Mouse (Mus musculus) right cerebral cortex, adult 18-20 months (tissue): ENCODE data around the gene 1700080O16Rik.

Experiments
- DNase-seq: peaks from one replicate; pipeline ENCODE4 v3.0.0; 2022; ENCODE audit warnings: mixed read lengths

The 1700080O16Rik gene

DNA sequence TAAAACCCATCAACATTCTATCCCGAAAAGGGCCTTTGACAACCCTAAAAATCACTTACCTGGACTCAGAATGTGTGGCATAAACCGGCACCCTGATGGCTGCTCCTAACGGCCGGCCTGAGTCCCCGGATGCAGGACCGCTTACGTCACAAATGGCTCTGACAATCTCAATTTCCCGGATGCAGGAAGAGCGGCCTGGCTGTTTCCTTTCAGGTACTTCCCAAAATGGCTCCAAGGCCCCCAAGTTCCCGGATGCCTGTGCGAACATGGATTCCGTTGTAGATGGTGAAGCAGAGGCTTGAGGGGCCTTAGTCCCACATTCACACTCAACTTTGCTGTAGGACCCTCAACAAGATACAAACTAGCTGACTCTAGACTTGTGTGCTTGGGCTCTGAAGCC is at the start of gene 1700080O16Rik:
1700080O16Rik (minus strand) TSS at position 101 of the 400 bp plus-strand sequence.
- no peak for DNase-seq

DNA sequence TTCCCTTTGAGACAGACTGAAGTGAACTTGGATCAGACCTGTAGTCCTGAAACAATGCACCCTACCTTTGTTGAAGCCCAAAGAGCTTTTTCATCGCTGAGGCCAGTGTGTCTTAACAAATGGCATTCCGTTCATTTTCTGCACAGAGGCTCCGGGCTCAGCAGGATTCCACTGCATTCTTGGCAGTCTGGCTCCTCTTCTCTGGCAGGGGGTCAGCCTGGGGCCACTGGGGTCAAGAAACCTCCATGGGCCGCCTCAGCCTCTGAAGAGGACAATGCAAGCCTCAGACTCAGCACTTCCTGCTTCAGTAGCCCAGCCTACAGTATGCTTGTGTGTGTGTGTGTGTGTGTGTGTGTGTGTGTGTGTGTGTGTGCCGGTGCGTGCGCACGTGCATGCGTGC is 45.1 kb upstream of the 1700080O16Rik start:
- no peak for DNase-seq

DNA sequence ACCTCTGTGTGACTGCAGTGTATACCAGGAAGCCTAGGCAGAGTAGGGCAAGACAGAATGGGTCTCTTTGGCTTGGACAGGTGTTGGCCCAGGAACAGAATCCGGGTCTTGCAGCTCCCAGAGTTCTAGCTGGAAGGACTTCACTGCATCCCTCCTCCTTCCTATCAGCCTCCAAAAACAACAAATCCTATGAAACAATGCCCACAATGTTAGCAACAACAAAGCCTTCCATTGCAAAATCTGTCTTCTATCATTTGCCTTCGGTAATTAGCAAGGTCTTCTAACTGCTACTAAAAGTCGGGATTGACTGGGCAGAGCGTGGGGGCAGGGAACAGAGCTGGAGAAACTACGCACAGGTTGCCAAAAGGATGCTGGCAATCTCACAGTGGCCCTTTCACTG is 27.5 kb upstream of the 1700080O16Rik start:
- DNase-seq = no peak

DNA sequence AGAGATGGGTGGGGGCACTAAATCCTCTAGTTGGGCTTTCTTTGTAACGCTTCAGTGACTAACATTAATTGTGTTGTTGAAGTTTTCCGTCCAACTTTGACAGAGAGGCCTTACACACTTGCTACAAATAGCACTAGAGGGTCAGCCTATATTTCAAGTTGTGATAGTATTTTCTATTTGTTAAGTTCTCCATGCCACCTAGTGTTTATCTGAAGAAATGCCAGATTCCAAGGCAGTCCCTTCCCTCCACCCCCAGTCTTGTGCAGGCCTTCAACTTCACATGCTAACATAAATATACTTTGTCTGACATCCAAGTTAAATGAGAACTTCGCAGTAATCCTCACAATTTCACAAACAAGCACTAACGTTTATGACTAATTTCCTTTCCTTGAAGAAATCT is 26.9 kb upstream of the 1700080O16Rik start:
- no peak for DNase-seq

DNA sequence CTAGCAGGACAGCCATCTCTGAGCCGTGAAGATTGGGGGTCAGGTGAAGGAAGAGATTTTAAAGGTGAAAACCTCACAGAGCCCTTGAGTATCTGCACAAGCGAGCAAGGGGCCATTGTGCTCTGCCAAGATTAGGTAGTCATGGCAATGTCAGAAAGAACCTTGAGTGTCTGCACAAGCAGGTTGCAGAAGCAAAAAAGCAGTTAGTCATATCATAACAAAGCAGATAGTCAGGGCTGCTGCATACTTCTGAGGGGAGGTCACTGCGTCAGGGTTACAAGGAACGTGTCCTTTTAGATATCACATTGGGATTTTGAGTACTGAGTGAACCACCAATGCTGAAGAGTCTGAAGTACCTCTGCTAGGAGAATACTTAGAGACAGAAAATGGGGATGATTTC is 3.8 kb upstream of the 1700080O16Rik start:
- no peak for DNase-seq

DNA sequence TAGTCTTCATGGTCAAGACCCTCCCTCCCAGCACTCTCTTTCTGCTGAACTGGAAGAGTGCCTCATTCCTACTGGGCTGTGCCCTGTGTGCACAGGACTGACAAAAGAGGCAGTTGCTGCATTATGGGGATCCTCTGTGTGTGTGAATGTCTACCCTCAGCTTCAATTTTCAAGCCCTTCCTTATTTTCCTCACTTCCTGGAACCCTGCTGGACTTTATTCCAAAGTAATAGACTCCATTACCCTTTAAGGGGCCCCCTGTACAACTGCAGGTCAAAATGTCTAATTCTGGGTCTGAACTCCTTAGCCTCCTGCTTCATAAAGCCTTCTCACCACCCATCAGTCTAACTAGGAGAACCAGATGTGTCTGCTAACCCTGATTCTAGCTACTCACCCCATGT is 2.0 kb upstream of the 1700080O16Rik start:
- DNase-seq = no peak

DNA sequence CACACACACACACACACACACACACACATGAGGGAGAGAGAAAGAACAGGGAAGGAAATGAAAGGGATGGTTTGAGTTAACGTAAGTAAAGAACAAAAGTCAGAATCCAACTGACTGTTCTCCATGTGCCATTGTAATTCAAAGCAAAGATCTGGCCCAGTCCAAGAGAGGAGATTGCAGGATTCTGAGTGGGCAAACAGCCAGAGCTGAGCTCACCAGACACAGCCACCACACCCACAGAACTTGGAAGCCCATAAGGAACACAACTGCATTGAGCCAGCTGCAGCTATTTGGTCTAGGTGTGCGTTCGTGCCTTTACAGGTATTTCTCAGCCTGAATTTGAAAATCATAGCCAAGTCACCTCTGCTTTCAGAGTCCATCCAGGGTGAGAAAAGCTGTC is 24.5 kb downstream of the 1700080O16Rik start:
- no peak for DNase-seq

DNA sequence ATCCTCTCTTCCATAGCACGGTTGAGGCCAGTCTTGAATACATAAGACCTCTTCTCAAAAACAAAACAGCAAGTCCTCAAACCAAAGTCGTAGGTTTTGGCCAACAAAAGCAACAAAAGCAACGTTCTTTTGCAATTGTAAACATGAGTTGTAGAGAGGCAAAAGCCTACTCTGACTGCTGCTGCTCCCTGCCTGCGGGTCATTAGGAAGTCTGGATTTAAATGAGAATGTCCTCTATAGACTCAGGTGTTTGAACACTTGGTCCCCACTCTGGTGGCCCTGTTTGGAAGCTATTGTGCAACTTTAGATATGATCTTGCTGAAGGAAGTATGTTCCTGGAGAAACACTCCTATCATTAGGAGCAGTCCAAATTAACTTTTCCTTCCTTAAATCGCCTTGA is 34.5 kb downstream of the 1700080O16Rik start:
- no peak for DNase-seq

DNA sequence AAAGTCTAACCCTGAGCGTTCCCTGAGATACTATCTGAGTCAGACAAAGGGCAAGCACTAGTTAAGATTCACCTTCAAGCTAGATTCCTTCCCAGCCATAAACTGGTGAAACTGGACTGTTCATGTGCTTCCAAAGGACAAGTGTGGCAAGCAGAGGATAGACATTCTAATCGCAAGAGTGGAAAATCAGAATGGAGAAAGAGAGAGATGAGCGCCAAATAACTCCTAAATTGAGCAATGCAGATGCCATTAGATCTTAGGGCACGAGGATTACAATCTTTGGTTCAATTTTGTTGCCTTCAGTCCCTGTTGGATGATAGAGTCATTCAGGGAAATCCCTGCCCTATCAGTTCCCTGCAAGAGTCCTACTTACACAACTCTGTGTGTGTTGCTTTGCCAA is 53.5 kb downstream of the 1700080O16Rik start:
- DNase-seq = no peak
